Mouse (Mus musculus) frontal cortex, adult (tissue): Measurements from ENCODE around the gene Prkca.
A peak's percentile ranks its signal among the peaks of the same experiment; 100 is the strongest.

Source experiments
- ATAC-seq: cut with Nextera tagmentation; 2 replicates; pipeline ENCODE4 v1.9.2; 2017; ENCODE audit warnings: mild to moderate bottlenecking, moderate library complexity, mixed read lengths; ENCODE audit not compliant: low TSS enrichment

Gene Prkca

GRCm38 (mm10) chr11:108343789-108344462 is at the start of gene Prkca:
Gene Prkca, minus strand, starts transcription at chr11:108343928.
- peak; percentile 88 for ATAC-seq

DNA sequence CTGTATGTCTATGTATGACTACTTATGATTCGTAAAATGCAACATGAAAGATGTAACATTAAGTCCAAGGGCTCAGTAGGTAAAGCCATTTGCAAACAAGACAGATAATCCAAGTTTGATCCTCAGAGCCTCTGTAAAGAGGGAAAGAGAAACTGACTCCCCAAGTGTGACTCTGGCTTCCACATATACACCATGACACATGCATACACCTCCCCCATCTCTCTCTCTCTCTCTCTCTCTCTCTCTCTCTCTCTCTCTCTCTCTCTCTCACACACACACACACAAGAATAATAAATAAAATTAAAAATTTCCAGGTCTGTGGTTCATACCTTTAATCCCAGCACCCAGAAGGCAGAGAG is 41.9 kb upstream of the Prkca start:
- ATAC-seq: no peak

- ATAC-seq: no peak
Measured at GRCm38 (mm10) chr11:108384920-108385665, 41.4 kb upstream of the Prkca start.

DNA sequence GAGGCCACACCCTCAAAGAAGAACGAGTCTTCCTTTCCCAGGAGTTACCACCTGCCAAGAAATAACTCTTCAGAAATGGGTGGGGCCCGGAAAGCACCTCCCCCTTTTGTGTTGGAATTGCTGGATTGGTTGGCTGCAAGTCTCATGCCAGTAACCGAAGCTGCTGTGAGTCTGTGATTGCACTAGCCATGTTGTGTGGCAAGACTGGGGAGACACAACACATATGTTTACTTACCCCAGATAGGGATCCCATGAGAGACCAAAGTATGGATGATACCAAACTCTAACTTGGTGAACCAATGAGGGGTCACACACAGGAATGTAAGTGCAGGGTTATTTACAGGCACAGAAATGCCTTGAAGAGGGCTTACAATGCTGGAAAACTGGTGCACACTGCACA is 38.9 kb upstream of the Prkca start:
- ATAC-seq: no peak

DNA sequence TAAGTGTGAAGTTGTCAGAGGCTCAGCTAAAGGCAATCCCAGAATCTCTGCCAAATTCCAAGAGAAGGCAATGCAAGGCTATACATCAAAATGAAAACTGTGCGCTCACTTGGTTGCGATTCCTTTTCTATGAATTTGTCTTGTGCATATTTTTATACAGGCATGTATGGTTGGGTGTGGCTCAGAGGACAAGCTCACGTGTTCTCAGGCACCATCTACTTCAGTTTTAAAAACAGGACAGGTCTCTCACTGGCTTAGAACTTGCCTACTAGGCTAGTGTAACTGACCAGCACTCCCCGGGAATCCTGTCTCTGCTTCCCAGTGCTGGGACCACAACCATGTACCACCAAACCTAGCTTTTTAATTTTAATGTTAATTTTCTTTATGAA is 34.6 kb upstream of the Prkca start:
- ATAC-seq: no peak

DNA sequence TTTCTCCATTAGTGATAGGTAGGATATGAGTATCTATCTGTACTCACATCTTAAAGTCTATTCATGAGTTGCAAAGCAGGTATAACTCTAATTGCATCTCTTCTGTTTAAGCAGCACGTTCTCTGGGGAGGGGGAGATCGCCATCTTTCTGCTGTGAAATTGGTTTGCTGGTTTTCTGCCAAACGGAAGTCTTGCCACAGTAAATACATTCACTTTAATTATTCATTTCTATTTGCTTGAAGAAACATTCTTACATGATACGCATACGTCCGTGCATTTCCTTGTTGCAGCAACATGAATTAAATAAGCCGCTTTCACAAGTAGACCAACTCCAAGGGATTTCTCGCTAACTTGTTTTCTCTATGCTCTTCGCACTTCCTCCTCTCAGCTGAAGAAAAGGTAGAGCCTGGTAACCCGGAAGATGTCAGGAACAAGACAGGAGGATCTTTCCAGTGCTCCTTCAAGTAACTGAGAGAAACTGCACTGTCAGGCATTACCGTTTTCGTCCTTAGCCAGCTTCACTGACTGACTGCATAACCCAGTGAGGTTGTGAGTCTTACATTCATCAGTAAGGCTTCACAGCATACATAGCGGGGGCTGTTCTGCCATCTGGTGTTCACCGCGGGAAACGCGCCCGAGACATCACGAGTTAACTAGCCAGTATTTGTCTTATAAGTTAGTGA is 34.1 kb upstream of the Prkca start:
- ATAC-seq: peak; percentile 99

GRCm38 (mm10) chr11:108376815-108377214 is 33.1 kb upstream of the Prkca start:
- ATAC-seq: no peak

DNA sequence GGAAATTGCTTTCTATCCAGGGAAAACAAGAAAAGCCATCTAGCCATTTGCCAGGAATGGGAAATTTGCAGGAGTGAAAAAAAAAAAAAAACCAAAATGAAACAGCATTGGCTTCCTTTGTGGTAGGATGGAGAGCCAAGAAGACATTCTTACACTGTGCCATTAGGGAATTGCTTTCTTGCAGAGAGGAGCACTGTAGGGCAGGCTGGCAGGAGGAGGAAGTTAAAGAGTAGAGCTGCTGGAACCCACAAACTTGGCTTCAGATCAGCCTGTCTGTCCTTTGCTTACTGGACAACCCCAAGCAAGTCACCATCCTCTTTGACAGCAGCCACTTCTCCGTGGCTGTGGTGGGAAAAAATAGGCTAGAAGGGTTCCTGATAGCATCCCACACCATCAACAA is 23.3 kb upstream of the Prkca start:
- no peak for ATAC-seq

DNA sequence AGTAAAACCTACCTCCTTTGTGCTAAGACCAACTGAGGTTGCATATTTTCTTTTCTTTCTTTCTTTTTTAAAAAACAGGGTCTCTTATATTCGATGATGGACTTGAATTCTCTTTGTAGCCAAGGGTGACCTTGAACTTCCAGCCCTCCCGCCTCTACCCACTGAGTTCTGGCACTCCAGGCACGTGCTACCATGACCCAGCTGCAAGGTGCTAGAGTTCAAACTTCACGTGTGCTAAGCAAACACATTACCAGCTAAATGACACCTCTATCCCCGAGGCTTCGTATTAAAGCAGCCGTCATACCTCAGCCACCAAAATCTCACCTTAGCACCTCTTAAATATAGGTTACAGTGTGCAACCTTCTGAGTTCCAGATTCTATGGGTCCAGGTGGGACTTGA is 21.9 kb upstream of the Prkca start:
- ATAC-seq: no peak

DNA sequence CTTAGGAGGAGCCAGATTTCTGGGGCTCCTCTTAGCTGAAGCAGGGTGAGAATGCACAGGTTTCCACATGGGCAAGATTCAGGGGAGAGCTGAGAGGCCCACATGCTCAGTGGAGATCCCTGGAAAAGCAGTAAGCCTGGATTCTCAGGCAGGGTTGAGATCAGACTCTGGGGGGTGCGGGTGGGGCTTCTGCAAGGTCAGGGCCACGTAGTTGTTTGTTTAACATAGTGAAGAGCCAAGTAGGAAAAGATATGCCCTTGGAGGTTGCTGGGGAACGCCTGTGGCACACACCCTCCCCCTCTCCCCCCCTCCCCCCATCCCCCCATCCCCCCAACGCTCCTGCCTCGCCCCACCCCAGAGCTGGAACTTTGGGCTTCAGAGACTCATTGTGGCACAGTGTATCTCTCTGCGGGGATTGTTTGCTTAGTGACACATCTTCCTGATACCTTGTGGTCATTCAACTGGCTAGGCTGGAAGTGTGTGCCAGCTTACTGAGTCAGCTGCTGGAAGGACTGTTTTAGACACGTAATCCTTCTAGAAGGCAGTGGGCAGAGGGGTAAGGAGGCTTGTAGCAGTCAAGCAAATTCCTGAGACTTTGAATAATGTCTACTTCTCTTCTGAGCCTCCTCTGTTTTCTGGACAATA is 21.3 kb upstream of the Prkca start:
- ATAC-seq: peak; percentile 62; the same call in 1 of the 2 replicates

DNA sequence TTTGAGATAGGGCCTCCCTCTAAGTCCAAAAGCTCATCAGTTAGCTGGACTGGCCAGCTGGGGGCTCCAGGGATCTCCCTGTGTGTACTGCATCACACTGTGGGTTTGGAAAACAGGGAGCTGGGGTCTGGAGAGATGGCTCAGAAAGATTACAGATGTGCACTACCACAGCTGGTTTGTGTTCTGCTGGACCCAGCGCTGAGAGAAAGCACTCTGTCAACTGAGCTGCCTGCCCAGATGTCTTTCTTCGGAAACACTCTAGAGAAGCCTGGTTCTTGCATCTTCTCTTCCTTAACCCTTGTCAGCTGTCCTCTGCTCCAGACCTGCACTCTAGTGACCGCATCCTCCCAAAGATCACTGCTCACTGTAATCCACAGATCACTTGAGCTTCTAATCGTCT is 20.3 kb upstream of the Prkca start:
- no peak for ATAC-seq

- no peak for ATAC-seq
Measured at GRCm38 (mm10) chr11:108362965-108363364, 19.2 kb upstream of the Prkca start.

- no peak for ATAC-seq
Measured at GRCm38 (mm10) chr11:108360983-108361382, 17.3 kb upstream of the Prkca start.

GRCm38 (mm10) chr11:108358911-108359310 is 15.2 kb upstream of the Prkca start:
- no peak for ATAC-seq

- ATAC-seq: no peak
Measured at GRCm38 (mm10) chr11:108356020-108356419, 12.3 kb upstream of the Prkca start.

DNA sequence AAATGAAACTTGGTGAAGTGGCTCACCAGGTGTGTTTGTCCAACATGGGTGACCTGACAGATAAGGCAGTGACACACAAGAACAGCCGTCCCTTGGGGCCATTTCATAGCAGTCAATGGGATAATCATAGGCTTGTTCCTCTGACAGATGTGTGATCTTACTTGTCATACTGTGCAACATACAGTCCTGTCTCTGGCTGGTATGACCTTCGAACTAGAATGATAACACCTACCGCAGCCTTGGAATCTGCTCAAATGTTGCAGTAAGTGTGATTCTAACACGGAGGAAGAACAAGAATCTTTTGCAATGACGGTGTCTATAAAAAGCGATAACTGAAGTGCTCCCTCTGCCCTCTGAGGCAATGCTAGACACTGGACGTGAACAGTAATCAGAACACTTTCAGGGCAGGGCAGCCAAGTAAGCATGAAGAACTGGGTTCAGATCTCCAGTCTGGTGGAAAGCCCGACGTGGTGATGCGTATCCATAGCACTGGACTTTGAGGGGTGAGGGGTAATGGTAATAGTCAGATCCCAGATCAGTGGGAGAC is 9.2 kb upstream of the Prkca start:
- ATAC-seq: no peak

GRCm38 (mm10) chr11:108350799-108351198 is 7.1 kb upstream of the Prkca start:
- ATAC-seq: no peak

GRCm38 (mm10) chr11:108345321-108345720 is 1.6 kb upstream of the Prkca start:
- no peak for ATAC-seq

DNA sequence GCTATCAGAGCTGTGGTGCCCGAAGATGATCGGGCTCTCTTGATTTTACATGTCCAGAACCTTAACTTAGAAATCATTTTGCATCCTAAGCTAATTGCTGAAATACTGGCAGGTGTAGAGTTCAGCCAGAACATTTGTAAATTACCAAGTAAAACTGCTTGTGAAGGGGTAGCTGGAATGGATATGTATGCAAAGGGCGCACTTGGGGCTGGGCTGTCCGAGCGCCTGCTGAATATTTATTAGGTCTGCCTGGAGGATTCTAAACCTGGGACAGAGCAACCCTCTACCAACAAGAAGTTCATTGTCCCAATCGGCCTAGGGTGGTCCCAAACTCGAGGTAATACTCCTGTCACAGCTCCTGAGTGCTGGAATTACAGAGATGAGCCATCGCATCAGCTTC is 1.0 kb upstream of the Prkca start:
- ATAC-seq: no peak

DNA sequence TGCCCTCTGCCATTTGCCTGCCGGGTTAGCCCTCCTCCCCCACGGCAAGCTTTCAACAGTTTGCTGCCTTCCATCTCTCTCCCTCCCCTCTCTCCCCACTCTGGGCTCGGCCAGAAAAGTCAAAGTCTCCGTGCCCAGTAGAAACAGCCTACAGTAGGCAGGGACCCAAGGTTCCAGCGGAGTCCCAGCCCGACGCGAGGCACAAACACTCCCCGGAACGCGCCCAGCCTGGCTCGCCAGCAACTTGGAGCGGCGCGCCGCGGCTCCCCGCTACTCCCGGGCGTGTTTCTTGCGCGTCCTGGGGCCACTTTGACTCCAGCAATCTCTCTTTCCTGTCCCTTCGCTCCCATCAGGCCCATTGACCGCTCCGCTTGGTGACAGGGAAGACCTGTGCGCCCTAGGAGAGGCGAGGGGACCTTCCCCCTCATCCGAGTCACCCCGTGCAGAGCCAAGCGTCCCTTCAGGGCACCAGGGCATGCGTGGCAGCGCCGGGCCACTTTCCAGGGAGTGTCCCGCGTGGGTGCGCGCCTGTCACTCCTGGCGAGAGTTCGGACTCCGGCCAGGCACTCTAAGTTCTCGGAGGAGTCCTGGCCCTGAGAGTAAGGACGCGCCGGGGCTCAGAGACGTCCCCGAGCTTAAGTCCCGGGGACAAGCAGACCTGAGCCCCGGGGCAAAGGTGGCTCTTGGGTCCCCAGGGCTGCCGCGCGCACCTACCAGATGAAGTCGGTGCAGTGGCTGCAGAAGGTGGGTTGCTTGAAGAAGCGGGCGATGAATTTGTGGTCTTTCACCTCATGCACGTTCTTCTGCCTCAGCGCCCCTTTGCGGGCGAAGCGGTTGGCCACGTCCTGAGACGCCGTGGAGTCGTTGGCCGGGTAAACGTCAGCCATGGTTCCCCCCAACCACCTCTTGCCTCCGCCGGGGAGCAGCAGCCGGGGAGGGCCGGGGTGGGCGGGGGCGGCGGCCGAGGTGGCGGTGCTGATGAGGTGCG is 653 bp downstream of the Prkca start, which contains the start of gene Apoh:
Gene Apoh, plus strand, starts transcription at position 574 of the 988 bp plus-strand sequence.
- peak; percentile 26; the same call in 1 of the 2 replicates for ATAC-seq

GRCm38 (mm10) chr11:108341783-108342182 is 1.9 kb downstream of the Prkca start:
- no peak for ATAC-seq
